Mouse (Mus musculus) MEL (cell line): Measurements from ENCODE around the gene 1700016C15Rik.

Experiments
- CHD1 ChIP-seq: IDR thresholded peaks from 2 replicates; pipeline ENCODE4 v1.6.1; 2012; ENCODE audit warnings: low read depth, mild to moderate bottlenecking, inconsistent platforms, low read length, improper control_type of control experiment
- CTCF ChIP-seq, 3 experiments: IDR thresholded peaks in 2 of 3; conservative IDR thresholded peaks in 1 of 3; 2 replicates each; pipeline ENCODE4 v1.5.1; 2011 to 2012; ENCODE audit warnings: low read length in 3 of 3, low read depth in 2 of 3, mild to moderate bottlenecking in 2 of 3, improper control_type of control experiment in 1 of 3, inconsistent platforms in 1 of 3, mixed read lengths in 1 of 3, moderate library complexity in 1 of 3; ENCODE audit not compliant: control insufficient read depth in 1 of 3, insufficient read depth in 1 of 3, poor library complexity in 1 of 3, severe bottlenecking in 1 of 3
- MAFK ChIP-seq: IDR thresholded peaks from 2 replicates; pipeline ENCODE4 v1.6.1; 2011; ENCODE audit warnings: low read depth, mild to moderate bottlenecking, low read length, improper control_type of control experiment, borderline replicate concordance
- MAX ChIP-seq: IDR thresholded peaks from 2 replicates; pipeline ENCODE4 v1.6.1; 2011; ENCODE audit warnings: low read length, improper control_type of control experiment
- MYC ChIP-seq: IDR thresholded peaks from 2 replicates; pipeline ENCODE4 v1.6.1; 2011; ENCODE audit warnings: low read depth, mild to moderate bottlenecking, low read length, improper control_type of control experiment, moderate library complexity
- NELFE ChIP-seq: IDR thresholded peaks from 2 replicates; pipeline ENCODE4 v1.6.1; 2011; ENCODE audit warnings: low read depth, low read length, improper control_type of control experiment
- POLR2A ChIP-seq, 2 experiments: IDR thresholded peaks; 2 replicates each; pipeline ENCODE4 v1.6.1; 2011 to 2012; ENCODE audit warnings: low read length in 2 of 2, mild to moderate bottlenecking in 2 of 2, control low read depth in 1 of 2, improper control_type of control experiment in 1 of 2, low read depth in 1 of 2, moderate library complexity in 1 of 2; ENCODE audit not compliant: control insufficient read depth in 1 of 2, insufficient read depth in 1 of 2, poor library complexity in 1 of 2
- ZMIZ1 ChIP-seq: IDR thresholded peaks from 2 replicates; pipeline ENCODE4 v1.6.1; 2012; ENCODE audit warnings: low read depth, mild to moderate bottlenecking, inconsistent platforms, low read length, improper control_type of control experiment, moderate library complexity

GRCm38 (mm10) chr1:177716448-177716847 is 13.2 kb upstream of the 1700016C15Rik start:
- TF ChIP-seq MAFK, result no peak
- TF ChIP-seq MYC, result no peak
- no peak for TF ChIP-seq CHD1
- TF ChIP-seq POLR2A (IDR thresholded peaks at IDR 0.05; ENCODE audit: control insufficient read depth in 1 of 2, insufficient read depth in 1 of 2, low read depth in 1 of 2, low read length in 2 of 2, poor library complexity in 1 of 2), result peak in 1 of 2 experiments; percentile 51; a peak in 2 of 4 replicates
- TF ChIP-seq MAX, result peak; percentile 62
- no peak for TF ChIP-seq CTCF (IDR thresholded peaks at IDR 0.05 in 2 of 3, conservative IDR thresholded peaks at IDR 0.05 in 1 of 3; ENCODE audit: control insufficient read depth in 1 of 3, insufficient read depth in 1 of 3, low read depth in 2 of 3, low read length in 3 of 3, poor library complexity in 1 of 3, severe bottlenecking in 1 of 3)
- TF ChIP-seq ZMIZ1, result no peak
- TF ChIP-seq NELFE, result peak; percentile 37; the same call in 1 of the 2 replicates
